Mouse (Mus musculus) lung, embryonic 15.5 days (tissue): Measurements from ENCODE around the gene Slc25a53. TPM values are rescaled to one million over a fixed set of nuclear protein-coding genes. Genes with fewer than 3 reads are reported as not detected.
A peak's percentile ranks its signal among the peaks of the same experiment; 100 is the strongest.
"Not testable (repeated sequence)": the region's sequence is repeated elsewhere in the genome, so short reads cannot be mapped to it uniquely, and the experiment has no call there.

Experiments used
- ATAC-seq: fragments of 200-750 bp; cut with Nextera tagmentation; 2 replicates; pipeline ENCODE4 v1.8.0; 2017; ENCODE audit warnings: moderate number of reproducible peaks, borderline replicate concordance; ENCODE audit not compliant: low FRiP score, low TSS enrichment; ENCODE audit errors: extremely low read depth
- H3K27ac ChIP-seq: fragments of 300-500 bp; sonication (generic); 2 replicates; pipeline ENCODE4 v1.5.1; 2015; ENCODE audit warnings: moderate library complexity, mild to moderate bottlenecking, inconsistent platforms
- H3K27me3 ChIP-seq: fragments of 300-500 bp; sonication (generic); 2 replicates; pipeline ENCODE4 v1.6.1; 2015; ENCODE audit warnings: inconsistent platforms
- H3K36me3 ChIP-seq: fragments of 300-500 bp; sonication (generic); 2 replicates; pipeline ENCODE4 v1.6.1; 2015; ENCODE audit warnings: inconsistent platforms
- H3K4me1 ChIP-seq: fragments of 300-500 bp; sonication (generic); 2 replicates; pipeline ENCODE4 v1.6.1; 2015; ENCODE audit warnings: inconsistent platforms
- H3K4me2 ChIP-seq: fragments of 300-500 bp; sonication (generic); 2 replicates; pipeline ENCODE4 v1.6.1; 2015; ENCODE audit warnings: inconsistent platforms, mild to moderate bottlenecking, moderate library complexity
- H3K4me3 ChIP-seq: fragments of 300-500 bp; sonication (generic); 2 replicates; pipeline ENCODE4 v1.5.1; 2015; ENCODE audit warnings: mild to moderate bottlenecking, inconsistent platforms
- H3K9ac ChIP-seq: fragments of 300-500 bp; sonication (generic); 2 replicates; pipeline ENCODE4 v1.6.1; 2015; ENCODE audit warnings: inconsistent platforms
- H3K9me3 ChIP-seq: fragments of 300-500 bp; sonication (generic); 2 replicates; pipeline ENCODE4 v1.6.1; 2016; ENCODE audit warnings: inconsistent platforms
- WGBS: fragments of 180-500 bp; shearing (Covaris S2); methylation state at CpG from one replicate; pipeline ENCODE4 v1.1.7; 2015; 5-methylcytosine and 5-hydroxymethylcytosine counted together
- polyA plus RNA-seq: library from polyadenylated mRNA; unstranded; fragments of >200 nt; fragmentation: Nextera tagmentation; extraction: Ambion mirVana; gene quantifications from 2 replicates; pipeline ENCODE4 v1.2.1, GENCODE M21; 2015

Slc25a53 gene
- polyA plus RNA-seq, 1 experiment from 2014 or later: 14.6 TPM

DNA sequence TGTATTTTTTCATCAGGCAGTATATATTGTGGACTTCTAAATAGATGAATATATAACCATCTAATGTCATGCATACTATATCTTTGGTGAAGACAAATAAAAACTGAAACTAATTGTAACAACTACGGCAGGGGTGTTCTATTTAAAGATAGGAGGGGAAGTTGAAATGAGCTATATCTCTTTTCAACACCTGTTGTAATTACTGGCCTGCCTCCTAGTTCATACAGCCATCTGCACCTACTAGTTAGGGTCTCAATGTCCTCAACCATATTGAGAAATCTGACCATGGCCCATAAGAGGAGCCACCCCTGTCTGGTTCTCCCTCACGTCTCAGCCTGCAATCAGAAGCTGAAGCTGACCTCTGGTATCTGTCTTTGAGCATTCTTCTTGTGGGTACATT, 41.8 kb downstream of the Slc25a53 start:
- Histone ChIP-seq H3K27me3 (peaks cover 11% of the 10 kb centered on the region), H3K4me3 (no peak overlapping the region), H3K4me1 (no peaks in the 10 kb centered on the region), H3K4me2 (no peak overlapping the region), H3K9ac (no peak overlapping the region), H3K36me3 (no peaks in the 10 kb centered on the region), H3K27ac (no peak overlapping the region), H3K9me3 (no peaks in the 10 kb centered on the region)
- ATAC-seq: no peak
- 67% methylated on average over 2 of the region's 2 CpGs for WGBS

- no peaks in the 10 kb centered on the region for H3K4me1 ChIP-seq
- no peaks in the 10 kb centered on the region for H3K36me3 ChIP-seq
- no peaks in the 10 kb centered on the region for H3K9me3 ChIP-seq
- H3K4me3 ChIP-seq: peak overlapping the region; percentile 40
- no peak overlapping the region for H3K27ac ChIP-seq
- ATAC-seq: no peak
- H3K4me2 ChIP-seq: peak overlapping the region; percentile 69
- peaks cover 11% of the 10 kb centered on the region for H3K27me3 ChIP-seq
- WGBS: 37% methylated on average over 14 of the region's 14 CpGs
- H3K9ac ChIP-seq: no peak overlapping the region
Measured at GRCm38 (mm10) chrX:136993641-136994040, 44.5 kb downstream of the Slc25a53 start.

- Histone ChIP-seq H3K9me3 (no peaks in the 10 kb centered on the region), H3K4me3 (peak within 1 kb of the TSS; percentile 40), H3K4me1 (no peaks in the 10 kb centered on the region), H3K4me2 (peak within 1 kb of the TSS; percentile 69), H3K36me3 (no peaks in the 10 kb centered on the region), H3K27me3 (peaks cover 11% of the 10 kb centered on the region), H3K27ac (no peak within 1 kb of the TSS), H3K9ac (no peak within 1 kb of the TSS)
- 19% methylated on average over 26 of the region's 26 CpGs for WGBS
- peak; percentile 92; the same call in 1 of the 2 replicates for ATAC-seq
Measured at GRCm38 (mm10) chrX:136992978-136993547, 45.0 kb downstream of the Slc25a53 start, which contains the start of gene Zcchc18. Gene Zcchc18 (plus strand): TSS chrX:136993155.

- H3K27me3 ChIP-seq: peaks cover 11% of the 10 kb centered on the region
- peak; percentile 16; the same call in 1 of the 2 replicates for ATAC-seq
- no peaks in the 10 kb centered on the region for H3K9me3 ChIP-seq
- no peak overlapping the region for H3K27ac ChIP-seq
- no peak overlapping the region for H3K9ac ChIP-seq
- H3K4me3 ChIP-seq: peak overlapping the region; percentile 40
- H3K4me2 ChIP-seq: peak overlapping the region; percentile 69
- no peaks in the 10 kb centered on the region for H3K36me3 ChIP-seq
- H3K4me1 ChIP-seq: no peaks in the 10 kb centered on the region
- 26% methylated on average over 19 of the region's 19 CpGs for WGBS
Measured at GRCm38 (mm10) chrX:136992191-136992965, 45.7 kb downstream of the Slc25a53 start.

DNA sequence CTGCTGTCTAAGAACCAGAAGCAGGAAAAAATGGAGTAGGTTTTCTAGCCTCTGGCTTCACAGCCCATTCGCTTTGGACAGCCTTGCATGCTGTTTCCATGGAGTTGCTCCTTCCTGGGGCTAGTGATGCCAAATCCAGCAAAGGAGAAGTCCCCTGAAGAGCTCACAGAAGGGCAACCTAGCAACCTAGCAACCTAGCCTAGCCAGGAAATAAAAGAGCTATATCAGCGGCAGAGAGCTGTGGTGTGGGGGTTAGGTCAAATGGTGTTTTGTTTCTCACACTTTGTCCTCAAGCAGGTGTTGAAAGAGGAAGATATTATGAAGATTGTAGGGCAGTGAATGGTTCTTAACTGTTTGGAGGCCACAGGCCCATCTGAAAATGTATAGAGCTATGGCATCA, 46.8 kb downstream of the Slc25a53 start:
- H3K27me3 ChIP-seq: peaks cover 11% of the 10 kb centered on the region

DNA sequence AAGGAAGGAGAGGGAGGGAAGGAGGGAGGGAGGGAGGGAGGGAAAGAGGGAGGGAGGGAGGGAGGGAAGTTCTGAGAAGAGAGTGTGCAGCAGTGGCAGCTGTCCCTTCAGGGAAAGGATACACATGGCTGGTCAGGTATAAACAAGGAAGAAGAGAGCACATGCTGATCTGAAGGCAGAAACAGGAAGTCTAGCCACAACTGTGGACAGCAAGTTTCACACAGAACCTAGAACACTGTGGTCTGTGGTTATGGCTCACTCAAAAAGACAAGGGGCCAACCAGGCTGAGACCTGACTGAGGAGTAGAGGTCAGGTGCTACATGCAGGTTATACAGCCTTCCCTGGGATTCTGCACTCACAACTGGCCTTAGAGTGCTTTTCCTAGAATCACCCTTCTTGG, 52.1 kb downstream of the Slc25a53 start:
- no peak for ATAC-seq
- H3K9ac ChIP-seq: no peak overlapping the region

More for the DNA sequence above, 46.8 kb downstream of the Slc25a53 start:
- Histone ChIP-seq H3K36me3 (no peaks in the 10 kb centered on the region), H3K9me3 (no peaks in the 10 kb centered on the region), H3K4me2 (no peak overlapping the region), H3K27ac (no peak overlapping the region), H3K9ac (no peak overlapping the region), H3K4me3 (no peak overlapping the region), H3K4me1 (no peaks in the 10 kb centered on the region)
- ATAC-seq: no peak
- 44% methylated on average over 2 of the region's 2 CpGs for WGBS

GRCm38 (mm10) chrX:136978616-136979015, 59.5 kb downstream of the Slc25a53 start:
- Histone ChIP-seq H3K4me2 (no peak overlapping the region), H3K9ac (no peak overlapping the region), H3K27me3 (no peaks in the 10 kb centered on the region), H3K4me3 (no peak overlapping the region), H3K36me3 (no peaks in the 10 kb centered on the region), H3K4me1 (no peaks in the 10 kb centered on the region), H3K27ac (no peak overlapping the region), H3K9me3 (no peaks in the 10 kb centered on the region)
- no peak for ATAC-seq

More for the DNA sequence above, 52.1 kb downstream of the Slc25a53 start:
- H3K4me3 ChIP-seq: no peak overlapping the region
- H3K27ac ChIP-seq: no peak overlapping the region
- no peak overlapping the region for H3K4me2 ChIP-seq
- H3K4me1 ChIP-seq: no peaks in the 10 kb centered on the region
- H3K27me3 ChIP-seq: no peaks in the 10 kb centered on the region; the same call in 1 of the 2 replicates
- no peaks in the 10 kb centered on the region for H3K36me3 ChIP-seq
- H3K9me3 ChIP-seq: no peaks in the 10 kb centered on the region

GRCm38 (mm10) chrX:136976424-136977084, 61.5 kb downstream of the Slc25a53 start, which contains the start of the genes Tmsb15l and Tmsb15b1:
Gene Tmsb15l (minus strand): TSS chrX:136976869.
Gene Tmsb15b1 (minus strand): TSS chrX:136976874.
- peak within 1 kb of the TSS; percentile 22; the same call in 1 of the 2 replicates for H3K9ac ChIP-seq
- peak; percentile 100 for ATAC-seq
- H3K9me3 ChIP-seq: no peaks in the 10 kb centered on the region
- WGBS: 25% methylated on average over 15 of the region's 15 CpGs
- H3K27me3 ChIP-seq: no peaks in the 10 kb centered on the region
- H3K4me1 ChIP-seq: no peaks in the 10 kb centered on the region
- no peak within 1 kb of the TSS for H3K27ac ChIP-seq
- peak within 1 kb of the TSS; percentile 41 for H3K4me3 ChIP-seq
- no peaks in the 10 kb centered on the region for H3K36me3 ChIP-seq
- peak within 1 kb of the TSS; percentile 54 for H3K4me2 ChIP-seq

GRCm38 (mm10) chrX:136975397-136975796, 62.7 kb downstream of the Slc25a53 start, which contains the start of gene Tmsb15b2:
Gene Tmsb15b2 (minus strand): TSS chrX:136975497.
- H3K4me3 ChIP-seq: peak within 1 kb of the TSS; percentile 41
- WGBS: 81% methylated on average over 6 of the region's 6 CpGs
- H3K4me2 ChIP-seq: peak within 1 kb of the TSS; percentile 54

DNA sequence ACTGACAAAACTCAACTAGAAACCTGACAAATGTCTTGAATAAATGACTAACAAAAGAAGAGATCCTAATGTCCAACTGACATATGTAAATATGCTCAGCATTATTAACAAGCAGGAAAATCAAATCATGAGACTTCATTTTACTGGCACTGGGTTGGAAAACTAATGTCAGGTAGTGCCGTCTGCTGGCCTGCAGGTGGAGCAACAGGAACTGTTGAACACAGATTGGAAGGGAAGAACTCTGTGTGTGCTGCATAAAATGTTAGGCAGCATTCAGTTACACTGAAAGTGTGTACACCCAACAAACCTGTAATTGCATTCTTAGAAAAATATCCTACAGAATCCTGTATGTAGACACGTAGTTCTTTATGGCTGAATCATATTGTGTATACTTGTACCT, 78.4 kb downstream of the Slc25a53 start:
- H3K4me2 ChIP-seq: no peak overlapping the region
- no peaks in the 10 kb centered on the region for H3K27me3 ChIP-seq
- H3K9ac ChIP-seq: no peak overlapping the region
- no peaks in the 10 kb centered on the region for H3K36me3 ChIP-seq
- H3K4me1 ChIP-seq: no peaks in the 10 kb centered on the region
- H3K27ac ChIP-seq: no peak overlapping the region
- H3K4me3 ChIP-seq: no peak overlapping the region
- 21% methylated on average over 2 of the region's 2 CpGs for WGBS
- H3K9me3 ChIP-seq: no peaks in the 10 kb centered on the region
- ATAC-seq: no peak

More at GRCm38 (mm10) chrX:136975397-136975796, 62.7 kb downstream of the Slc25a53 start, which contains the start of gene Tmsb15b2:
- not testable (repeated sequence) for H3K9me3 ChIP-seq, H3K36me3 ChIP-seq, H3K4me1 ChIP-seq, H3K27ac ChIP-seq, ATAC-seq, H3K27me3 ChIP-seq, H3K9ac ChIP-seq

GRCm38 (mm10) chrX:136958300-136958699, 79.8 kb downstream of the Slc25a53 start:
- not testable (repeated sequence) for H3K27me3 ChIP-seq, H3K27ac ChIP-seq, H3K9me3 ChIP-seq, H3K36me3 ChIP-seq, H3K9ac ChIP-seq, H3K4me1 ChIP-seq
- Histone ChIP-seq H3K4me2 (peak overlapping the region; percentile 49), H3K4me3 (peak overlapping the region; percentile 31)
- WGBS: 51% methylated on average over 5 of the region's 5 CpGs
- peak; percentile 19; the same call in 1 of the 2 replicates for ATAC-seq
